Mouse (Mus musculus): ENCODE data around the gene CK137956.

Gene CK137956

GRCm38 (mm10) chr4:127970901-127971868 lies at the start of gene CK137956:
Gene CK137956, minus strand, starts transcription at chr4:127970951.
- peak; percentile 39 for DNase-seq (ENCODE audit: low read depth, low spot score)

- DNase-seq (ENCODE audit: low read depth, low spot score) = no peak
Observed at GRCm38 (mm10) chr4:128019465-128019864, 48.7 kb upstream of the CK137956 start.

- no peak for DNase-seq (ENCODE audit: low read depth, low spot score)
Observed at GRCm38 (mm10) chr4:128004797-128005452, 34.2 kb upstream of the CK137956 start.

GRCm38 (mm10) chr4:128002638-128003101 lies 31.9 kb upstream of the CK137956 start:
- no peak for DNase-seq (ENCODE audit: low read depth, low spot score)

GRCm38 (mm10) chr4:127999281-127999680 lies 28.5 kb upstream of the CK137956 start:
- DNase-seq (ENCODE audit: low read depth, low spot score) = no peak

- peak; percentile 28 for DNase-seq (ENCODE audit: low read depth, low spot score)
Observed at GRCm38 (mm10) chr4:127989347-127989995, 18.7 kb upstream of the CK137956 start.

GRCm38 (mm10) chr4:127988526-127989180 lies 17.9 kb upstream of the CK137956 start:
- peak; percentile 11 for DNase-seq (ENCODE audit: low read depth, low spot score)

GRCm38 (mm10) chr4:127987784-127988455 lies 17.2 kb upstream of the CK137956 start, which contains the start of gene Csmd2:
Gene Csmd2, plus strand, starts transcription at chr4:127987857.
- DNase-seq (ENCODE audit: low read depth, low spot score) = peak; percentile 7

- DNase-seq (ENCODE audit: low read depth, low spot score) = peak; percentile 11
Observed at GRCm38 (mm10) chr4:127987270-127987669, 16.5 kb upstream of the CK137956 start.

GRCm38 (mm10) chr4:127986491-127987075 lies 15.8 kb upstream of the CK137956 start:
- DNase-seq (ENCODE audit: low read depth, low spot score) = peak; percentile 19

- no peak for DNase-seq (ENCODE audit: low read depth, low spot score)
Observed at GRCm38 (mm10) chr4:127985874-127986273, 15.1 kb upstream of the CK137956 start.

- peak; percentile 50 for DNase-seq (ENCODE audit: low read depth, low spot score)
Observed at GRCm38 (mm10) chr4:127984426-127984825, 13.7 kb upstream of the CK137956 start.

- no peak for DNase-seq (ENCODE audit: low read depth, low spot score)
Observed at GRCm38 (mm10) chr4:127981125-127981524, 10.4 kb upstream of the CK137956 start.

- DNase-seq (ENCODE audit: low read depth, low spot score) = no peak
Observed at GRCm38 (mm10) chr4:127972976-127973375, 2.2 kb upstream of the CK137956 start.

- peak; percentile 51 for DNase-seq (ENCODE audit: low read depth, low spot score)
Observed at GRCm38 (mm10) chr4:127970018-127970421, 731 bp downstream of the CK137956 start.

GRCm38 (mm10) chr4:127969101-127969500 lies 1.6 kb downstream of the CK137956 start:
- no peak for DNase-seq (ENCODE audit: low read depth, low spot score)

- DNase-seq (ENCODE audit: low read depth, low spot score) = no peak
Observed at GRCm38 (mm10) chr4:127953006-127953710, 17.6 kb downstream of the CK137956 start.

GRCm38 (mm10) chr4:127947696-127948095 lies 23.1 kb downstream of the CK137956 start:
- DNase-seq (ENCODE audit: low read depth, low spot score) = no peak

- no peak for DNase-seq (ENCODE audit: low read depth, low spot score)
Observed at GRCm38 (mm10) chr4:127937474-127937873, 33.3 kb downstream of the CK137956 start.

- DNase-seq (ENCODE audit: low read depth, low spot score) = peak; percentile 27
Observed at GRCm38 (mm10) chr4:127935369-127935768, 35.4 kb downstream of the CK137956 start.

Measured in ES-CJ7 (cell line).